8 mouse cellular contexts compared by ENCODE assay signal in genomic region chr8:79027977-79028487, GRCm38 (mm10). TPM values are rescaled to one million over a fixed set of nuclear protein-coding genes. Genes with fewer than 3 reads are reported as not detected.
DNase-seq lines count a peak whose midpoint lies in the region; ATAC-seq and TF ChIP-seq lines count a peak whose summit lies in the region.

TSS of gene Zfp827 (plus strand) at chr8:79028437.

- ATAC-seq in erythroblast, adult 5-6 weeks (replicated peaks; ENCODE audit: low FRiP score, poor library complexity, severe bottlenecking) = no peak
- peak; percentile 66 for ATAC-seq in embryonic facial prominence, embryonic 11.5 days (replicated peaks; ENCODE audit: insufficient number of reproducible peaks, low FRiP score, low TSS enrichment, low read depth)
- ATAC-seq in limb, embryonic 14.5 days (ENCODE audit: low FRiP score, low read depth) = peak; percentile 29
- peak; percentile 77 for ATAC-seq in midbrain, embryonic 15.5 days (replicated peaks)

- H3K4me2 ChIP-seq in embryonic facial prominence, embryonic 11.5 days (ENCODE audit: low read depth, low read length) = peak within 1 kb of the TSS; percentile 75
- H3K4me2 ChIP-seq in limb, embryonic 14.5 days (replicated peaks; ENCODE audit: low read depth, low read length, severe bottlenecking) = peak within 1 kb of the TSS; percentile 83
- peak within 1 kb of the TSS; percentile 82 for H3K4me2 ChIP-seq in midbrain, embryonic 15.5 days

- no peaks in the 10 kb centered on the region for H3K36me3 ChIP-seq in erythroblast, embryonic 14.5 days (ENCODE audit: control insufficient read depth)
- H3K36me3 ChIP-seq in embryonic facial prominence, embryonic 11.5 days (replicated peaks; ENCODE audit: control insufficient read depth, insufficient read depth, low read depth, low read length) = no peaks in the 10 kb centered on the region
- no peaks in the 10 kb centered on the region for H3K36me3 ChIP-seq in limb, embryonic 14.5 days (ENCODE audit: control insufficient read depth, insufficient read depth, low read length)
- H3K36me3 ChIP-seq in midbrain, embryonic 15.5 days (replicated peaks) = no peaks in the 10 kb centered on the region

- peak within 1 kb of the TSS; percentile 93 for H3K9ac ChIP-seq in embryonic facial prominence, embryonic 11.5 days (replicated peaks; ENCODE audit: low read length)
- H3K9ac ChIP-seq in limb, embryonic 14.5 days (ENCODE audit: low read depth, low read length, severe bottlenecking) = peak within 1 kb of the TSS; percentile 99
- H3K9ac ChIP-seq in midbrain, embryonic 15.5 days = peak within 1 kb of the TSS; percentile 84

- peak; percentile 27; the same call in 1 of the 2 replicates for TF ChIP-seq POLR2A in limb, embryonic 14.5 days (IDR thresholded peaks at IDR 0.05; ENCODE audit: borderline replicate concordance, extremely low read depth, insufficient read depth, insufficient read length)

- H3K4me3 ChIP-seq in erythroblast, embryonic 14.5 days (replicated peaks) = peak within 1 kb of the TSS; percentile 63
- peak within 1 kb of the TSS; percentile 84 for H3K4me3 ChIP-seq in embryonic facial prominence, embryonic 11.5 days (ENCODE audit: low read depth, low read length)
- H3K4me3 ChIP-seq in limb, embryonic 14.5 days (replicated peaks; ENCODE audit: low read length) = peak within 1 kb of the TSS; percentile 84
- H3K4me3 ChIP-seq in midbrain, embryonic 15.5 days = peak within 1 kb of the TSS; percentile 71

- peak; percentile 90 for DNase-seq in embryonic facial prominence, embryonic 11.5 days (ENCODE audit: low spot score)
- DNase-seq in heart, adult 8-10 months (ENCODE audit: low spot score) = peak; percentile 59
- peak; percentile 73 to 78 for DNase-seq in kidney, adult 8-10 months
- DNase-seq in limb, embryonic 14.5 days (ENCODE audit: low spot score) = peak; percentile 78
- peak; percentile 63 to 72 for DNase-seq in spleen, adult 18-20 months

- no peaks in the 10 kb centered on the region; the same call in 1 of the 2 replicates for H3K4me1 ChIP-seq in erythroblast, embryonic 14.5 days (ENCODE audit: control insufficient read depth)
- no peaks in the 10 kb centered on the region; the same call in 1 of the 2 replicates for H3K4me1 ChIP-seq in embryonic facial prominence, embryonic 11.5 days (ENCODE audit: control insufficient read depth, insufficient read depth, low read length)
- peaks cover 27% of the 10 kb centered on the region for H3K4me1 ChIP-seq in limb, embryonic 14.5 days (ENCODE audit: control insufficient read depth, insufficient read depth, low read length)
- H3K4me1 ChIP-seq in midbrain, embryonic 15.5 days = peaks cover 30% of the 10 kb centered on the region

- peak within 1 kb of the TSS; percentile 100 for H3K27ac ChIP-seq in embryonic facial prominence, embryonic 11.5 days (replicated peaks; ENCODE audit: low read depth, low read length)
- peak within 1 kb of the TSS; percentile 100 for H3K27ac ChIP-seq in limb, embryonic 14.5 days (replicated peaks; ENCODE audit: low read depth, low read length)
- peak within 1 kb of the TSS; percentile 96 for H3K27ac ChIP-seq in midbrain, embryonic 15.5 days

- H3K9me3 ChIP-seq in erythroblast, embryonic 14.5 days (ENCODE audit: control insufficient read depth, low read length) = no peaks in the 10 kb centered on the region
- H3K9me3 ChIP-seq in embryonic facial prominence, embryonic 11.5 days (replicated peaks; ENCODE audit: control insufficient read depth, low read length) = no peaks in the 10 kb centered on the region
- H3K9me3 ChIP-seq in limb, embryonic 14.5 days (ENCODE audit: control insufficient read depth, low read length) = no peaks in the 10 kb centered on the region
- no peaks in the 10 kb centered on the region for H3K9me3 ChIP-seq in midbrain, embryonic 15.5 days

- peaks cover 69% of the 10 kb centered on the region for H3K27me3 ChIP-seq in erythroblast, embryonic 14.5 days (ENCODE audit: control insufficient read depth)
- H3K27me3 ChIP-seq in embryonic facial prominence, embryonic 11.5 days (ENCODE audit: control insufficient read depth, insufficient read depth, low read length) = no peaks in the 10 kb centered on the region
- H3K27me3 ChIP-seq in limb, embryonic 14.5 days (ENCODE audit: control insufficient read depth, insufficient read depth, low read length) = no peaks in the 10 kb centered on the region
- H3K27me3 ChIP-seq in midbrain, embryonic 15.5 days (replicated peaks) = no peaks in the 10 kb centered on the region

- under 1% methylated on average over 32 of the region's 32 CpGs for WGBS in embryonic facial prominence, embryonic 11.5 days
- under 1% methylated on average over 31 of the region's 32 CpGs for WGBS in limb, embryonic 14.5 days
- under 1% methylated on average over 27 of the region's 32 CpGs for WGBS in midbrain, embryonic 15.5 days

RNA-seq across cellular contexts. Expression of gene Zfp827, which starts in this region (rescaled TPM):
- polyA plus RNA-seq in erythroblast, embryonic 14.5 days (2012) = 0.03 and 0.05 TPM in 2 replicates
- not detected in 2 replicates for total RNA-seq in erythroblast, adult 5-6 weeks (2015; ENCODE audit: low replicate concordance)
- not detected in 2 replicates for total RNA-seq in erythroblast, adult 5-6 weeks (2017; ENCODE audit: low replicate concordance)
- 11.0 and 11.2 TPM in 2 replicates for polyA plus RNA-seq in embryonic facial prominence, embryonic 11.5 days (2014; fragmentation: Nextera tagmentation; extraction: Ambion mirVana)
- 10 to 100 TPM; 10.7 to 16.7 (median 14.3) TPM for total RNA-seq in heart, adult 8-10 months (2022)
- 35.2 and 47.8 TPM in 2 replicates for polyA plus RNA-seq in limb, embryonic 14.5 days (2012; rRNA removed)
- 15.1 and 19.3 TPM in 2 replicates for polyA plus RNA-seq in limb, embryonic 14.5 days (2014; fragmentation: Nextera tagmentation; extraction: Ambion mirVana)
- polyA plus RNA-seq in midbrain, embryonic 15.5 days (2015; fragmentation: Nextera tagmentation; extraction: Ambion mirVana) = 13.6 and 13.9 TPM in 2 replicates

Comparison
In these comparisons a context has a peak if more than half of its experiments do, and no peak if none do; other contexts are left out.
1. RNA of gene Zfp827 (total RNA-seq): 10.7 to 16.7 TPM in heart, adult 8-10 months; not detected in erythroblast, adult 5-6 weeks; every median in the first group is over 10 times any median in the second.
2. RNA of gene Zfp827 (polyA plus RNA-seq): 15.1 to 47.8 TPM in limb, embryonic 14.5 days, 13.6 to 13.9 TPM in midbrain, embryonic 15.5 days and 11.0 to 11.2 TPM in embryonic facial prominence, embryonic 11.5 days; 0.03 to 0.05 TPM in erythroblast, embryonic 14.5 days; every median in the first group is over 10 times any median in the second.
3. Peak in every context shown above with its lines, with median percentiles within 50 percentile points of each other: H3K4me3 ChIP-seq, DNase-seq, H3K27ac ChIP-seq, H3K4me2 ChIP-seq and H3K9ac ChIP-seq.